Mouse (Mus musculus): Measurements from ENCODE around the gene Man2b2.

The Man2b2 gene

GRCm38 (mm10) chr5:36829913-36830879 lies at the start of gene Man2b2:
Gene Man2b2, minus strand, starts transcription at chr5:36830653.
- peak; percentile 40 for DNase-seq (ENCODE audit: low read depth, low spot score)

DNA sequence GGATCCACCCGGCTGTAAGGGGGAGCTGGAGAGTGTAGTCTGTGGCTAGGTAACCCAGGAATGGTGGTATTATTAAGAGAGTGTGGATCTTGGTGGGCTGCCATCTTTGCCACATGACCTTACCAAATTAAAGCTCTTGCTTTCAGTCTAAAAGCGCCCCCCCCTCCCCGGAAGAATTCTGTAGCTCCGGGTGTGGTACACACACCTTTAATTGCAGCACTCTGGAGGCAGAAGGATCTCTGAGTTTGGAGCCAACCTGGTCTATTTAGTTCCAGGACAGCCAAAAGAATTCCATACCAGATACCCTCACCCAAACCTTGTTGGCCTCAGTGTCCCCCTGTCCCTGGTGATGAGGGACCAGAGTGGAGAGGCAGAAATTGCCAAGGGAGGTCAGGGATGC lies 48.3 kb upstream of the Man2b2 start:
- no peak for DNase-seq (ENCODE audit: low read depth, low spot score)

DNA sequence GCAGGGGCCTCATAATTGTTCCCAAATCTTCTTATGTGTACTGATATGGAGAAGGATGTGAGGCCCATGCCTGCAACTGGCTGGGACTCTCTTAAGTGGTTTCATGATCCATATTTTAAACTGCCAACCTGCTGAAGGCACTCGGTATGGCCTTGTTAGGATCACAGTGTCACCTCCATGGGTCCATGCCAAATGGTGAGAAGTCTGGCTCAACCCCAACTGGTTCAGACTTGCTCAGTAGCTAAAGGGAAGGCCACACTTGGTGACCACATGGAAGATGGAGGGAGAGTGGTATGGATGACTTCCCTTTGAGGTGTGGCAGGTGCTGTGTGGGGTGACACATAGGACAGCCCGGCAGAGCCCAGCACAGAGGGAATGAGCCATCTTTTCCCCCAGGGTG lies 47.2 kb upstream of the Man2b2 start:
- no peak for DNase-seq (ENCODE audit: low read depth, low spot score)

- no peak for DNase-seq (ENCODE audit: low read depth, low spot score)
These were observed 46.4 kb upstream of the Man2b2 start for GRCm38 (mm10) chr5:36876777-36877396.

DNA sequence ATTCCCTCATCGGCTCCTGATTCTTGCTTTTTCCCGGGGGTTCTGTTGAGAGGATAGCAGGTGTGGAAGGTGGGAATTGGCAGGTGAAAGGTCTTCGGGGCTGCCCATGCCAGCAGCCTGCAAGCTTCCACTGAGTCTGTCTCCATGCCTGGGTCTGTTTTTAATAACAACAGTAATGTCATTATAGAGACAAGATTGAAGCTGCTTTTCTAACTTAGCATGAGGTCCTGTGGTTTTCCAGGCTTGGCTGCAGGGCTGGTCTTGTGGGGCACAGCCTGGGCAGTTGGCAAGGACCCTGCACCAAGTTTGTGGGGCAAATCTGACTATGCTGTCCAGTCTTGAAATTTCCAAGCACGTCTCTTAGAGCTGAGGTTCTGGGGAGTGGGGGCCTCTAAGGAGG lies 45.5 kb upstream of the Man2b2 start:
- no peak for DNase-seq (ENCODE audit: low read depth, low spot score)

- DNase-seq (ENCODE audit: low read depth, low spot score), result no peak
These were observed 40.5 kb upstream of the Man2b2 start for GRCm38 (mm10) chr5:36870916-36871315.

DNA sequence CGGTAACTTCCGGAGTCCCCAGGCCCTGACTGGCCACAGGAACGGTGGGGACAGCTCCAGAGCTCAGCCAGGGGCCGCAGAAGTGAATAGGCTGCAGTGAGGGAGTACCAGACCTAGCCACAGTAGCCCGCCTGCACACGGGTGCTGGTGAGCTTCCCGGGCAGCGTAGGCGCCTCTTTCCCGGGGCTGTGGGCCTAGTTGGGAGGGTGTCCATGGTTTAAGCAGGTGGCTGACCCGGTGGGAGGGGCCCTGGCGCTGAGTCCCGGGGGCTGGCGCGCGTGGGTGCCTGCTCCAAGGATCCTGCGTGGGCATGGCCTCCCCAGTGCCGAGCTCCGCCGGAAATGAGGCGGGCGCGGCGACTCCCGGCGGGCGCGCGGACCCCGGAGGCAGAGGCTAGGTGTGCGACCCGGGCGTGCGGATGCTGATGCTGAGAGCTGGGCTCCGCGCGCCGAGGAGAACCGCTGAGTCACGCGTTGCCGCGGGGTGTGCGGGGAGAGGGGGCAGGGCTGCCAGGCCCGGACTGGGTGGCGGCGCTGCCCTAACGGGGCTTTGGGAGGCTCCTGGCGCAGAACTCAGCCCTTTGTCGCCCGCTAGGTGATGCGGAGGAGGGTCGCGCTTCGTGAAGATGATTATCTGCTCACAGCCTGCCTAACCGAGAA lies 39.3 kb upstream of the Man2b2 start:
- DNase-seq (ENCODE audit: low read depth, low spot score), result no peak

- no peak for DNase-seq (ENCODE audit: low read depth, low spot score)
These were observed 38.7 kb upstream of the Man2b2 start for GRCm38 (mm10) chr5:36869186-36869577.

DNA sequence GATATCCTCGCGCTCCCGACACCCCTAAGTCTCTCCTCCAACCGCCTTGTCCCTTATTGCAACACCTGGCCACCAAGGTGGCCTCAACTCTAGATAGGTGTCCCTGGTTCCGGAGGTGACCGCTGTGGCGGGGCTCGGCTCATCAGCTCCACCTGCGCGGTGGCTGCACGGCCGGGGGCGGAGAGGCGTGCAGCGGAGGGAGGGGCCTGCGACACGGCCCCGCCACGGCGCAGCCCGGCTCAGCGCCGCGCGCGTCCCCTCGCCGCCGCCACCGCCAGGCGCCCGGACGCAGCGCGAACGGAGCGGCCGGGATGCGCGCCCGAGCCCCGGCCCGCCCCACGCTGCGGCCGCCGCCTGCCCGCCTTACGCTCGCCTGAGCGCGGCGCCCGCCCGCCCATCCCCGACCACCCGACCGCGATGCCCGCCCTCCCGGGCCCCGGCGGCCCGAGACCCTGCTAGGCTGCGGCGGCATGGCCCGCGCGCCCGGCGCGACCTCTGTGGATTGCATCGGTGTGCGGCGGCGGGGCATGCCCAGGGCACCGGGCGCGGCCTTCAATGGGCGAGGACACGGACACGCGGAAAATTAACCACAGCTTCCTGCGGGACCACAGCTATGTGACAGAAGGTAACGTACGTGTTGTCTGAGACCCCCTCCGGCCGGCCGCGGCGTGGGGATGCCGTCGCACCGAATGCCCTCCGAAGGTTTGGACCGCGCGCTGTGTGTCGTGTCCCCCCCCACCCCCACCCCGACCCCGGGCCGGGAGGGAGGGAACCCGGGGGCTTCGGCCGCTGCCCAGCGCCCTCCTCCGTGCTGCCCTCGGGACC lies 38.0 kb upstream of the Man2b2 start, which contains the start of gene Ppp2r2c:
TSS of gene Ppp2r2c (plus strand) at position 248 of the 825 bp plus-strand sequence.
- DNase-seq (ENCODE audit: low read depth, low spot score), result no peak

GRCm38 (mm10) chr5:36867561-36867960 lies 37.1 kb upstream of the Man2b2 start:
- DNase-seq (ENCODE audit: low read depth, low spot score), result no peak

- DNase-seq (ENCODE audit: low read depth, low spot score), result no peak
These were observed 36.3 kb upstream of the Man2b2 start for GRCm38 (mm10) chr5:36866701-36867250.

DNA sequence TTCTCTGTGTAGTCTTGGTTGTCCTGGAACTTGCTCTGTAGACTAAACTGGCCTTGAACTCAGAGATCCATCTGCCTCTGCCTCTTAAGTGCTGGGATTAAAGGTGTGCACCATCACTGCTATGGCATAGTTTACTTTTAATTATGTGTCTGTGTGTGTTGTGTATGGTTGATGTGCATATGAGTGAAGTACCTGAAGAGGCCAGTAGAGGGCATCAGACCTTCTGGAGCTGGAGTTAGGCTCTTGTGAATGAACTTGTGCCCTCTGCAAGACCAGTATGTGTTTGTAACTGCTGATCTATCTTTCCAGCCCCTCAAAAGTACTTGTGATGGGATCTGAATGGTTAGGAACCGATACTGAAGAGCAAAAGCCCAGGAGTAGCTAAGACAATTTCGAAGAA lies 30.6 kb upstream of the Man2b2 start:
- no peak for DNase-seq (ENCODE audit: low read depth, low spot score)

GRCm38 (mm10) chr5:36857546-36857945 lies 27.1 kb upstream of the Man2b2 start:
- DNase-seq (ENCODE audit: low read depth, low spot score), result no peak

GRCm38 (mm10) chr5:36856529-36856928 lies 26.1 kb upstream of the Man2b2 start:
- DNase-seq (ENCODE audit: low read depth, low spot score), result no peak

- no peak for DNase-seq (ENCODE audit: low read depth, low spot score)
These were observed 24.7 kb upstream of the Man2b2 start for GRCm38 (mm10) chr5:36855180-36855579.

DNA sequence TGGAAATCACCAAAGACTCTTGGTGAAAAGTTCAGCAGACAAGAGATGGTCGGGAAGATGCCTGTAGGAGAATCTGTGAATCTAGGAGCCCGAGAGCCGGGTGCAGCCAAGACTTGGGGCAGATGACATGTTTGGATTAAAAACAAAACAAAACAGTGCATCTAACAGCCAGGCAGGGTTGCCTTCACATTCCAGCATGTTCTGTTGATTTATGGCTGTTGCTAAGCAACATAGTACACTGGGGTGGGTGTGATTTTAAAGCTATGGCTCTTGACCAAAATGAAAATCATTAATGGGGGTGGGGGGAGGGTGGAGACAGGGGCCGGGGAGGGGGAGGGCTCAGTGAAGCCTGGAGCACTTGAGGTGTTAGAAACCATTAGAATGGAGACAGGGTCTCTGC lies 21.1 kb upstream of the Man2b2 start:
- DNase-seq (ENCODE audit: low read depth, low spot score), result no peak

GRCm38 (mm10) chr5:36844490-36844889 lies 14.0 kb upstream of the Man2b2 start:
- peak; percentile 81 for DNase-seq (ENCODE audit: low read depth, low spot score)

- peak; percentile 46 for DNase-seq (ENCODE audit: low read depth, low spot score)
These were observed 11.2 kb upstream of the Man2b2 start for GRCm38 (mm10) chr5:36841701-36842100.

- no peak for DNase-seq (ENCODE audit: low read depth, low spot score)
These were observed 9.6 kb upstream of the Man2b2 start for GRCm38 (mm10) chr5:36840092-36840491.

- DNase-seq (ENCODE audit: low read depth, low spot score), result no peak
These were observed 9.1 kb upstream of the Man2b2 start for GRCm38 (mm10) chr5:36839602-36840001.

GRCm38 (mm10) chr5:36839032-36839431 lies 8.6 kb upstream of the Man2b2 start:
- DNase-seq (ENCODE audit: low read depth, low spot score), result peak; percentile 63

Measured in telencephalon, adult 2 months (tissue).